Mouse (Mus musculus) lung, postnatal 0 days (tissue): Measurements from ENCODE around the gene Wdr38.

Source experiments
- CTCF ChIP-seq: IDR thresholded peaks from 2 replicates; pipeline ENCODE4 v1.5.1; 2016; ENCODE audit warnings: antibody characterized with exemption, mild to moderate bottlenecking
- EP300 ChIP-seq: IDR thresholded peaks from 2 replicates; pipeline ENCODE4 v1.6.1; 2016; ENCODE audit warnings: antibody characterized with exemption, mild to moderate bottlenecking, control low read depth

DNA sequence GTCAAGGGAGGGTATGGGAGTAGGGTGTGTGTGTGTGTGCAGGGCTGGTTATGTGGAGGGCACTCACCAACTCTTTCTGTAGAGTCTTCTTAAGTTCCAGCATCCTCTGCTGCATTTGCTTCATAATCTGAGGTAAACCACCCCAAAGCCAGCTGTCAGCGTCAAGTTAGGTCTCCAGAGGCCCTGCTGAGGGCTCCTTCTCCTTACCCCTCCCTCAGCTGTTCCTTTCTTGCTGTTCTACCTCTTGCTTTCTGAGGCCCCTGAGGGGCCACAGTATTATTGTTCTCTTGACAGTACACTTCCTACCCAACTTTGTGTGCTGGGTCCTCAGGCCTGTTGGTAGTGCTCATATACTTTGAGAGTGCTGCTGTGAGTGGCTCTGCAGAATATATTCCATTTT lies 22.7 kb downstream of the Wdr38 start:
- TF ChIP-seq CTCF (no peak), EP300 (no peak)
